Mouse (Mus musculus) spleen, adult 18-20 months (tissue): Measurements from ENCODE around the gene Ppp1r15a.
"Not testable (repeated sequence)": the region's sequence is repeated elsewhere in the genome, so short reads cannot be mapped to it uniquely, and the experiment has no call there.

Experiments used
- DNase-seq, 2 experiments: peaks; one replicate each; pipeline ENCODE4 v3.0.0; 2022; ENCODE audit warnings: mixed read lengths in 2 of 2

The Ppp1r15a gene

GRCm38 (mm10) chr7:45516846-45517245, 9.2 kb downstream of the Ppp1r15a start:
- DNase-seq, result not testable (repeated sequence)

- no peak for DNase-seq
These were observed 10.6 kb downstream of the Ppp1r15a start for GRCm38 (mm10) chr7:45515436-45515835.

GRCm38 (mm10) chr7:45514411-45514810, 11.7 kb downstream of the Ppp1r15a start:
- DNase-seq, result no peak

GRCm38 (mm10) chr7:45509912-45510787, 15.9 kb downstream of the Ppp1r15a start, which contains the start of gene Nucb1:
Gene Nucb1 (minus strand): TSS chr7:45510406.
- DNase-seq, result peak; percentile 86 to 90

- DNase-seq, result no peak
These were observed 16.7 kb downstream of the Ppp1r15a start for GRCm38 (mm10) chr7:45509181-45509882.

- DNase-seq, result no peak
These were observed 17.5 kb downstream of the Ppp1r15a start for GRCm38 (mm10) chr7:45508561-45508960.

GRCm38 (mm10) chr7:45507583-45507982, 18.5 kb downstream of the Ppp1r15a start:
- no peak for DNase-seq

GRCm38 (mm10) chr7:45498427-45498826, 27.6 kb downstream of the Ppp1r15a start:
- no peak for DNase-seq

GRCm38 (mm10) chr7:45494548-45494947, 31.5 kb downstream of the Ppp1r15a start:
- DNase-seq, result no peak

GRCm38 (mm10) chr7:45492951-45493350, 33.1 kb downstream of the Ppp1r15a start:
- no peak for DNase-seq

GRCm38 (mm10) chr7:45492225-45492844, 33.7 kb downstream of the Ppp1r15a start:
- no peak for DNase-seq

- DNase-seq, result no peak
These were observed 34.8 kb downstream of the Ppp1r15a start for GRCm38 (mm10) chr7:45491264-45491663.

- no peak for DNase-seq
These were observed 35.2 kb downstream of the Ppp1r15a start for GRCm38 (mm10) chr7:45490822-45491221.

- DNase-seq, result no peak
These were observed 36.5 kb downstream of the Ppp1r15a start for GRCm38 (mm10) chr7:45489578-45489977.

- DNase-seq, result peak; percentile 47 to 58
These were observed 37.5 kb downstream of the Ppp1r15a start, which contains the start of gene Dhdh for GRCm38 (mm10) chr7:45488293-45489204. Gene Dhdh (minus strand): TSS chr7:45488805.

GRCm38 (mm10) chr7:45487861-45488292, 38.2 kb downstream of the Ppp1r15a start:
- DNase-seq, result no peak

- no peak for DNase-seq
These were observed 39.2 kb downstream of the Ppp1r15a start, which contains the start of gene Gm45808 for GRCm38 (mm10) chr7:45486761-45487415. Gene Gm45808 (minus strand): TSS chr7:45486811.

GRCm38 (mm10) chr7:45486158-45486557, 39.9 kb downstream of the Ppp1r15a start:
- DNase-seq, result no peak

GRCm38 (mm10) chr7:45484985-45485384, 41.1 kb downstream of the Ppp1r15a start:
- DNase-seq, result not testable (repeated sequence)

GRCm38 (mm10) chr7:45482166-45482565, 43.9 kb downstream of the Ppp1r15a start:
- DNase-seq, result no peak

GRCm38 (mm10) chr7:45481374-45481927, 44.6 kb downstream of the Ppp1r15a start, which contains the start of gene Tulp2:
Gene Tulp2 (plus strand): TSS chr7:45481877.
- DNase-seq, result peak; percentile 22 to 59
